Mouse (Mus musculus) midbrain, embryonic 11.5 days (tissue): Measurements from ENCODE around the gene Slc24a5. TPM values are rescaled to one million over a fixed set of nuclear protein-coding genes. Genes with fewer than 3 reads are reported as not detected.
A peak's percentile ranks its signal among the peaks of the same experiment; 100 is the strongest.
"Not testable (repeated sequence)": the region's sequence is repeated elsewhere in the genome, so short reads cannot be mapped to it uniquely, and the experiment has no call there.

ENCODE experiments used
- ATAC-seq: fragments of 200-750 bp; cut with Nextera tagmentation; 2 replicates; pipeline ENCODE4 v1.8.0; 2017; ENCODE audit warnings: moderate TSS enrichment, moderate library complexity; ENCODE audit not compliant: low FRiP score
- DNase-seq: peaks from one replicate; pipeline ENCODE4 v3.0.0; 2015; ENCODE audit warnings: low spot score; ENCODE audit errors: missing footprints
- H3K27ac ChIP-seq: fragments of 300-500 bp; sonication (generic); 2 replicates; pipeline ENCODE4 v1.5.1; 2014; ENCODE audit warnings: low read depth, low read length
- H3K27me3 ChIP-seq: fragments of 300-500 bp; sonication (generic); 2 replicates; pipeline ENCODE4 v1.6.1; 2014; ENCODE audit warnings: mild to moderate bottlenecking, low read length, moderate library complexity, mixed read lengths; ENCODE audit not compliant: control insufficient read depth, insufficient read depth
- H3K36me3 ChIP-seq: fragments of 300-500 bp; sonication (generic); 2 replicates; pipeline ENCODE4 v1.6.1; 2014; ENCODE audit warnings: mild to moderate bottlenecking, low read length, moderate library complexity, mixed read lengths; ENCODE audit not compliant: control insufficient read depth, insufficient read depth
- H3K4me1 ChIP-seq: fragments of 300-500 bp; sonication (generic); 2 replicates; pipeline ENCODE4 v1.6.1; 2014; ENCODE audit warnings: low read length; ENCODE audit not compliant: control insufficient read depth, insufficient read depth
- H3K4me2 ChIP-seq: fragments of 300-500 bp; sonication (generic); 2 replicates; pipeline ENCODE4 v1.6.1; 2014; ENCODE audit warnings: mild to moderate bottlenecking, moderate library complexity
- H3K4me3 ChIP-seq: fragments of 300-500 bp; sonication (generic); 2 replicates; pipeline ENCODE4 v1.5.1; 2014; ENCODE audit warnings: low read depth, low read length
- H3K9ac ChIP-seq: fragments of 300-500 bp; sonication (generic); 2 replicates; pipeline ENCODE4 v1.6.1; 2014; ENCODE audit warnings: low read length
- H3K9me3 ChIP-seq: fragments of 300-500 bp; sonication (generic); 2 replicates; pipeline ENCODE4 v1.6.1; 2016; ENCODE audit warnings: low read length; ENCODE audit not compliant: control insufficient read depth
- whole genome bisulfite sequencing: fragments of 180-500 bp; shearing (Covaris S2); extraction: QIAGEN DNeasy Blood & Tissue Kit; methylation state at CpG from one replicate; pipeline ENCODE4 v1.1.7; 2014; 5-methylcytosine and 5-hydroxymethylcytosine counted together
- polyA plus RNA-seq: library from polyadenylated mRNA; unstranded; fragments of >200 nt; fragmentation: Nextera tagmentation; extraction: Ambion mirVana; gene quantifications from 2 replicates; pipeline ENCODE4 v1.2.1, GENCODE M21; 2014

Slc24a5 gene
- polyA plus RNA-seq, 1 experiment from 2014 or later: 5.3 TPM

DNA sequence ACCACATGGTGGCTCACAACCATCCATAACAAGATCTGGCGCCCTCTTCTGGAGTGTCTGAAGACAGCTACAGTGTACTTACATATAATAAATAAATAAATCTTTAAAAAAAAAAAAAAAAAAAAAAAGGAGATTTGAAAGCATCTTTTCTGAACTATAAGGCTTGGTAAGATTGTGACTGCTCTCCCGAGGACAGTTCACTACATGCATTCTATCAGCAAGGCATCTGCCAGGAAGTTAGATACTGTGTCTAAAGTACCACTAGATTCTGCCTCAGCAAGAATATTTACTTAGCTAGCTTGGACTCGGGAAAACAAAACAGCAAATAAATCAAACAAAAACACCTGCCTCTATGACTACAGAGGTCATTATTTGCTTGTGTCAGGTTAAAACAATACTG is 24.2 kb downstream of the Slc24a5 start:
- not testable (repeated sequence) for H3K4me2 ChIP-seq, H3K4me3 ChIP-seq, H3K27ac ChIP-seq, H3K4me1 ChIP-seq, H3K9me3 ChIP-seq, DNase-seq, H3K27me3 ChIP-seq, H3K9ac ChIP-seq, ATAC-seq
- WGBS: 80% methylated on average over 3 of the region's 3 CpGs
- peaks cover 12% of the 10 kb centered on the region; the same call in 1 of the 2 replicates for H3K36me3 ChIP-seq

DNA sequence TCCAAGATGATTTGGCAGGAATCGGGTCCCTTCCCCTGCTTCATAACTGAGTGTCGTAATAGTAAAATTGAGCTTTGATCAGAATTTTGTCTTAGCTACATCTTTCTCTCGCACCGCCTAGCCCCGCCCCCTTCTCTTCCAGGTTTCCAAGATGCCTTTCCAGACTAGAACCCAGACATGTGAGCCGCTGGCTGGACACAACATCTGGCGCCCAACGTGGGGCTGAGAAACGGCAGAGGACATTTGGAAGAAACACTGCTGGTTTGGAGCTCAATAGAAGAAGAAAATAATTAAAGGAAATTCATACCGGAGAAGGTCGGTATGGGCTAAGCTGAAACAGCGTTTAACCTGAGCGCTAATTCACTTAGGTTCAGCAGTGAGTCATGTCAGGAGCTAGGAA is 36.6 kb downstream of the Slc24a5 start:
- not testable (repeated sequence) for H3K4me3 ChIP-seq, H3K4me2 ChIP-seq, H3K4me1 ChIP-seq, H3K27me3 ChIP-seq, H3K9ac ChIP-seq, ATAC-seq, DNase-seq, H3K27ac ChIP-seq, H3K9me3 ChIP-seq
- peaks cover 11% of the 10 kb centered on the region for H3K36me3 ChIP-seq
- WGBS: 97% methylated on average over 13 of the region's 13 CpGs

DNA sequence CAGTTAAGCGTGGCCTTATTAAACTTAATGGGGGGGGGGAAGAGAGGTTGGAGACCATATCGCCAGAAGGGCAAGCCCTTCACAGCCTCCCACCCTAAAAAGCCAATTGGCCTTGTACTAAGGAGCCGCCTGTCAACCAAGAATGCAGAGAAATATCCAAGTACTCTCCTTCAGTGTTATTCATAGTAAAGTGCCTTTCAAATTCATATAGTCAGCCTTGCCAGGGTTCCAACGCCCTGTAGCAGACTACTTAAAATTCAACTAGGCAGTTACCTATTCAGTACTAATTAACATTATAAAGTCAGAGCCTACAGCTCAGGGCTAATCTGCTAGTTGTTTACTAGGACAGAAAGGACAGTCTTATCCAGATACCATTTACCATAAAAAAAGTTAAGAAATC is 38.6 kb downstream of the Slc24a5 start:
- H3K27ac ChIP-seq, H3K9me3 ChIP-seq, DNase-seq, H3K9ac ChIP-seq, H3K4me2 ChIP-seq, ATAC-seq, H3K27me3 ChIP-seq, H3K4me1 ChIP-seq, H3K4me3 ChIP-seq: not testable (repeated sequence)
- H3K36me3 ChIP-seq: peaks cover 11% of the 10 kb centered on the region
- 84% methylated on average over 4 of the region's 4 CpGs for WGBS

DNA sequence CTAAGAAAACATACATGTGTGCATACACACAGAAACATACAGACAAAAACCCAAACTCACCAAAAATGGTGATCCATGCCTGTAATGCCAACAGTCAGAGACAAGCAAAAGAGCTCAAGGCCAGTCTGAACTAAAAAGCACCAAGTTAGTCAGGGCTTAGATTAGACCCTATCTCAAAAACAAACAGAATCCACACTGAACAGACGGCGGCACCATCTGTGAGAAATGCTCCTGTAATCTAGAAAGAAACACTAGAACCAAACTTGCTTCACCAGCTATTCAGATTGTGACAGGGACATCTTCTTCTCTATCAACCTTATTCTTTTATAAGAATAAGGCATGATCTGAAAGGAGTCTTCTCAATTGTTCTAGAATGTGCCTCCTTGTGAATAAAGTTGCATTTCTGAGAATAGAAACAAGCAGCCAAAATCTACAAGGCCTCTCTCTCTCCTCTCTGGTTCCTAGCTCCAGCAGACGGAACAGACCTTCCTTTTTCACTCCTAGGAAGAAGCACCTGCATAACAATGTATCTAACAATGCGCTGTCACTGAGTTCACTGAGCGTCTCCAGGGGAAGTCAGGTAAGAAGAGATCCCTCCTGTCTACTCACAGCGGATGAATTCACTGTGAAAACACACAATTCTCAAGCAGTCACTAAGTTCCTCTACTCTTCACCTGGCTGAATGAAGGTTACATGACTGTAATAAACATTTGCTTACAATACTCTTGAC is 51.6 kb downstream of the Slc24a5 start:
- Histone ChIP-seq H3K4me3 (no peak overlapping the region), H3K36me3 (peaks cover 9% of the 10 kb centered on the region), H3K9me3 (no peaks in the 10 kb centered on the region), H3K4me2 (no peak overlapping the region), H3K27me3 (no peaks in the 10 kb centered on the region), H3K9ac (no peak overlapping the region), H3K4me1 (peaks cover 10% of the 10 kb centered on the region; the same call in 1 of the 2 replicates), H3K27ac (no peak overlapping the region)
- DNase-seq: no peak
- 76% methylated on average over 6 of the region's 6 CpGs for WGBS
- ATAC-seq: no peak

DNA sequence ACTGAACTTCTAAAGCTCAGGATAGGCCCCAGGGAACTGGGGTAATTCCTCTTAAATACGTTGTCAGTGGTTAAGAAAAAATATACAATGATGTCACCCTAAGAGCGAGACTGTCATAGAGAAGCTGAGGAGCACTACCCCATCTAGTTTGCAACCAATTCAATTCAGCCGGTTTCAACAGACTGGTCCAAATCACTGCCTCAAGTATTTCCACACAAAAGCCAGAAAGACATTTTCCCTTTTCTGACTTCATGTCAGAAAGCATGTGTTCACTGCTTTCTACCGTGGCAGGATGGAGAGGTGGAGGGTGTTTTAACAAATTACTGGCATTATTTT is 54.3 kb downstream of the Slc24a5 start:
- H3K27me3 ChIP-seq: no peaks in the 10 kb centered on the region
- H3K27ac ChIP-seq: no peak overlapping the region
- peak overlapping the region; percentile 61 for H3K4me2 ChIP-seq
- no peaks in the 10 kb centered on the region for H3K36me3 ChIP-seq
- 7% methylated on average over 4 of the region's 4 CpGs for WGBS
- peak overlapping the region; percentile 89 for H3K4me3 ChIP-seq
- DNase-seq (peak; percentile 86), ATAC-seq (no peak)
- H3K9me3 ChIP-seq: no peaks in the 10 kb centered on the region
- H3K4me1 ChIP-seq: peaks cover 10% of the 10 kb centered on the region; the same call in 1 of the 2 replicates
- H3K9ac ChIP-seq: peak overlapping the region; percentile 98

DNA sequence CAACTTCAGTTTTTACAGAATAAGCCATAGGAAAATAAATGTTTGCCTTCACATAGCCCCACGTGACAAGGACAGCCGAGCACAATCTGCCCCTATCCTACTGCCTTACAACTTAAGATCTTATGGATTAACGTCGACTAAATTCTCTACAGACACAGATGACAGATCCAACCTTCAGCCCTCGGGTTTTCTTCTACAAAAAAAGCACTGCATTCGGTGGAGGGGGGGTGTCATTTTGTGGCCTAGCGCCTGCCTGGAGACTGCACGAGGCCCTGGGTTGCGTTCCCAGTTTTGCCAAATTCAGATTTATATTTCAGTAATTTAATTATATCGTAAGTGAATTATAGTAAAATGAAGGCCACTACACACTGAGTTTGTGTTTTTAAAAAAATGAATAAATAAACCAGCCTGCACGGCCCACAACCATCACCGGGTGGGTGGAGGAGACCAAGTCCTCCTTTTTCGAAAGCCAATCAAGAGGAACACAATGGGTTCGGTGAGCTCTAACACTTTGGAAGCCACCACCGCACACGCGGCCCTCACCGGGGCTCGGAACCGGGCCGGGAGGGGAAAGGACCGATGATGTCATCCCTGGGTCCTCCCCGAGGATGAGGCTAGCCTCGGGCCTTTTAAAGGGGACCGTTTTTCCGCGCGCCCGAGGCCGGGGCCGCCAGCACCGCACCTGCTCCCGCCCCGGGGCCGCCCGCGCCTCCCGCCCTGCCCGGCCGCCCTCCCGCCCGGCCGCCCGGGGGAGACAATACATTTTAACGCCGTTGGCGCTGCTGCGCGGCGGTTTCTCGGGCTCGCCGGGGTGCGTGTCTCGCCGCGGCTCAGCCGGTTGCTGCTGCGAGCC is 54.9 kb downstream of the Slc24a5 start:
- under 1% methylated on average over 46 of the region's 59 CpGs for WGBS
- no peaks in the 10 kb centered on the region for H3K9me3 ChIP-seq

DNA sequence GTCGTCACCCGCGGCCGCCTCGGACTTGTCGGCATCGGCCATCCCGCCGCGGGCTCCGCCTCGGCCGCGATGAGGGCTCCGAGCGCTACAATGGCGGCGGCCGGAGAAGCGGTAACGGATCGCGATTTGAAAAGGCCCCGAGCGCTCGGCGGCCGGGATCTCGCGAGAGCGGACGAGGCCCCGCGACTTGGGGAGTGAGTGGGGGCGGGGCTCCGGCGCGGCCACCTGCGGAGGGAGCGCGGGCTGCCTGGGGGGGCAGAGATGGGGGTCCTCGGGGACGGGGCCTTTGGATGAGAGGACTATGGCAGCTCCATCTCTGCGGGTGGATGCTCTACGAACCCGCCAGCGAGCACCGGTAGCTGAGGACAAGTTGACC is 55.5 kb downstream of the Slc24a5 start, which contains the start of gene Myef2:
TSS of gene Myef2 (minus strand) at position 185 of the 376 bp plus-strand sequence.
- no peaks in the 10 kb centered on the region for H3K9me3 ChIP-seq
- no peaks in the 10 kb centered on the region for H3K36me3 ChIP-seq
- peak within 1 kb of the TSS; percentile 85 for H3K27ac ChIP-seq
- H3K27me3 ChIP-seq: no peaks in the 10 kb centered on the region
- WGBS: under 1% methylated on average over 32 of the region's 48 CpGs
- ATAC-seq (peak; percentile 87), DNase-seq (peak; percentile 98)
- H3K4me2 ChIP-seq: peak within 1 kb of the TSS; percentile 61
- peaks cover 10% of the 10 kb centered on the region; the same call in 1 of the 2 replicates for H3K4me1 ChIP-seq
- H3K9ac ChIP-seq: peak within 1 kb of the TSS; percentile 98
- peak within 1 kb of the TSS; percentile 89 for H3K4me3 ChIP-seq

More for the DNA sequence above, 54.9 kb downstream of the Slc24a5 start:
- H3K4me1 ChIP-seq: peaks cover 10% of the 10 kb centered on the region; the same call in 1 of the 2 replicates
- no peaks in the 10 kb centered on the region for H3K36me3 ChIP-seq
- peak overlapping the region; percentile 61 for H3K4me2 ChIP-seq
- peak; percentile 96 for DNase-seq
- H3K27me3 ChIP-seq: no peaks in the 10 kb centered on the region
- H3K9ac ChIP-seq: peak overlapping the region; percentile 98
- peak overlapping the region; percentile 85 for H3K27ac ChIP-seq
- ATAC-seq: peak; percentile 84
- H3K4me3 ChIP-seq: peak overlapping the region; percentile 89

DNA sequence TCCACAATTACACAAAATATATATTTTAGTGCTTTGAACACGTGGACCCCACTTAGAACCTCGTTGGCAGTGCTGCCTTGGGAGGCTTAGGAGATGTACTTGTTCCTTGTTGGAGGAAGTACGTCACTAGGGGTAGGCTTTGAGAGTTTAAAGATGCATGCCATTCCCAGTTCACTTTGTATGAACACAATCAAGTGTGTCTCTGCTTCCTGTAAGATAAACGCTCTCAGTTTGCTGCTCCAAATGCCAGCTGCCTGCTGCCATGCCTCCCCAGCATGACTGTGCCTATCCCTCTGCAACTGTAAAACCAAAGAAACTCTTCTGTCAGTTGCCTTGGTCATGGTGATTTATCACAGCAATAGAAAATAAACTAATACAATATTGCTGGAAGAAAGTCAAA is 57.9 kb downstream of the Slc24a5 start:
- Histone ChIP-seq H3K27me3 (no peaks in the 10 kb centered on the region), H3K4me2 (no peak overlapping the region), H3K9me3 (no peaks in the 10 kb centered on the region), H3K27ac (no peak overlapping the region), H3K4me1 (peaks cover 8% of the 10 kb centered on the region; the same call in 1 of the 2 replicates), H3K4me3 (no peak overlapping the region), H3K9ac (no peak overlapping the region), H3K36me3 (no peaks in the 10 kb centered on the region)
- ATAC-seq: no peak
- no peak for DNase-seq
- 47% methylated on average over 4 of the region's 4 CpGs for WGBS

DNA sequence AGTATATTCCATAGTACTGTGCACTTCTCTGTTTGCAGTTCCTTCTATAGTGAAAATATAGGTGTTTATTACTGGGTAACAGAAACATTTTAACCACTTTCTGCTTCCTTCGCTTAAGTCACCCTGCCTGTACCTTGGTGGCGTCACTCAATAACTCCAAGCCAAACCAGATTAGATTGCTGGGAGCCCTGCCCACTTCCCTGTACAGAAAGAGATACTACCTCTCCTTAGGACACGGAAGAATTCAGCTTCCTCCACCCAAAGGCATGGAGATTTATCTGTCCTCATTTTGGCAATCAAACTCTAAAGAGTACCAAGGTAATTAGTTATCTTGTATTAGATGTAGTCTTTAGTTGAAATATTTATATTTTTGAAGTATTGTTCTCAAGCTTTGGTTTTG is 58.9 kb downstream of the Slc24a5 start:
- Histone ChIP-seq H3K9ac (no peak overlapping the region), H3K9me3 (no peaks in the 10 kb centered on the region), H3K36me3 (no peaks in the 10 kb centered on the region), H3K27me3 (no peaks in the 10 kb centered on the region), H3K4me1 (no peaks in the 10 kb centered on the region; the same call in 1 of the 2 replicates), H3K4me3 (no peak overlapping the region), H3K4me2 (no peak overlapping the region), H3K27ac (no peak overlapping the region)
- ATAC-seq (no peak), DNase-seq (no peak)
- WGBS: 82% methylated on average over 3 of the region's 3 CpGs
